Mouse (Mus musculus): ENCODE measurements around the gene Nanog. TPM values are rescaled to one million over a fixed set of nuclear protein-coding genes. Genes with fewer than 3 reads are reported as not detected.
"Not testable (repeated sequence)": the region's sequence is repeated elsewhere in the genome, so short reads cannot be mapped to it uniquely, and the experiment has no call there.

The Nanog gene
- not detected in 2 replicates for total RNA-seq (2017)

GRCm38 (mm10) chr6:122707036-122707800 lies at the start of gene Nanog:
Gene Nanog (plus strand): TSS chr6:122707489.
- ATAC-seq (replicated peaks; ENCODE audit: low read depth, poor library complexity, severe bottlenecking): no peak

- peak; percentile 30 for ATAC-seq (replicated peaks; ENCODE audit: low read depth, poor library complexity, severe bottlenecking)
These were observed 49.7 kb upstream of the Nanog start for GRCm38 (mm10) chr6:122657630-122658029.

- ATAC-seq (replicated peaks; ENCODE audit: low read depth, poor library complexity, severe bottlenecking): peak; percentile 67
These were observed 47.7 kb upstream of the Nanog start for GRCm38 (mm10) chr6:122659567-122659966.

DNA sequence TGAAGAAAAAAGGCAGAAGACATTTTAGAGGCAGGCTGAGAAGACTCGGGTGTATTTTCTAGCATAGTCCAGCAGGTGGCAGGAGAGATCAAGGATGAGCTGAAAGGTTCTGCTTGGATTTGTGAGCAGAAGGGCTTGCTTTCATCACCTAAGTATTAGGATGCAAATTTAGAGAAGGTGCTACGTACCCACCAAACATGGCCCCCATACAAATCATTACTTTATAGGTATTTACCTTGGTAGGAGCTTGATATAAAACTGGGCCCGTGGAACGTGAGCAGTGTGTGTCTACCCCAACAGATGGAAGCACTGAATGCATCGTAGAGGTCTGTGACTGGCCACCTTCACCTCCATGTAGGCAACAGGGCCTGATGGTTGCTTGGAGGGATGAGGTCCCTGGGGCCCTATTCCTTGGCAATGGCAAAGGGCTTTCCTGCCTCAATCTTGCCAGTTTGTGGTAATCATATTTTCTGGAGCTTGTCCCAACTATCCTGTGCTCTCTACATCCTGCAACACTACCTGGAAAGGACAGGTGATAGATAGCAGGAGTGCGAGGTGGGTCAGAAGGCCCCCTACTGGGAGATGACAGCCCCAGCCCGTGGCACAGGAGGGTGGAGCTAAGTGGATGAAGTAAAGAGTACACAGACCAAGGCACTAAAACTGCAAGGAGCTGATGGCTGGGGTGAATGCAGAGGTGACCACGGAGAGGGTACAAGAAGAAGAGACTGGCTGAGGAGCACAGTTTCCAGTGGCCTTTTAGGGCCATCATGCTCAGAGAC lies 46.5 kb upstream of the Nanog start:
- peak; percentile 67 for ATAC-seq (replicated peaks; ENCODE audit: low read depth, poor library complexity, severe bottlenecking)

DNA sequence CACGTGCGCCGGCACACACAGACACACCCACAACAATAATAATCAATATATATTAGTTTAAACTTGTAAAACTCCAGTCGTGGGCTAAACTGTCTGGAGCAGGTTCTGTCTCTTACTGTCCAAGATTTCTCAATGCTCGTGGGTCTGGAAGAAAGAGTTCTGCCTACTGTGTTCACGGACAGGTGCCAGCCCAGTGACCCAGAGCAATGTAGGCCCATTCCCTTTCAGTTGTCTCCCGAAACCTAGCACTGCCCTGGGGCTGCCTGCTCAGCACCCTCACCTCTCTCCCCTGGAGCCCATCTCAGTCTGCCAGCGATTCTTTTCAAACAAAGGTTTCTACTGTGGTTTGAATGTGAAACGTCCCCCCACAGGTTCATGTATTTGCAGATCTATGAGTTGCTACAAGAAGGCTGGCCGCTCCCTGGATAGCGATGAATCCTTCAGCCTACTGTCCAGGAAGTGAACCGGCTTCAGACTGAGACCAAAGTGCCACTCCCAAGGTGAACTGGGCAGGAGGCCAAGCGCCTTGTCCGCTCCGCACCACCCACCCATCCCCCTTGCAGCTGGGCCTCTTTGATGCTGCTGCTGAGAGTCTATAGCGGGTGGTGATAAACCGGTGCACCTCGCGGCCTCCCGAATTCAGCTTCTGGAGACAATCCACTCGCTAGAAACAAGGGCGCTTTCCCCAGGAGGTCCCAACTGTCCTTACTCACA lies 44.6 kb upstream of the Nanog start:
- ATAC-seq (replicated peaks; ENCODE audit: low read depth, poor library complexity, severe bottlenecking): no peak

DNA sequence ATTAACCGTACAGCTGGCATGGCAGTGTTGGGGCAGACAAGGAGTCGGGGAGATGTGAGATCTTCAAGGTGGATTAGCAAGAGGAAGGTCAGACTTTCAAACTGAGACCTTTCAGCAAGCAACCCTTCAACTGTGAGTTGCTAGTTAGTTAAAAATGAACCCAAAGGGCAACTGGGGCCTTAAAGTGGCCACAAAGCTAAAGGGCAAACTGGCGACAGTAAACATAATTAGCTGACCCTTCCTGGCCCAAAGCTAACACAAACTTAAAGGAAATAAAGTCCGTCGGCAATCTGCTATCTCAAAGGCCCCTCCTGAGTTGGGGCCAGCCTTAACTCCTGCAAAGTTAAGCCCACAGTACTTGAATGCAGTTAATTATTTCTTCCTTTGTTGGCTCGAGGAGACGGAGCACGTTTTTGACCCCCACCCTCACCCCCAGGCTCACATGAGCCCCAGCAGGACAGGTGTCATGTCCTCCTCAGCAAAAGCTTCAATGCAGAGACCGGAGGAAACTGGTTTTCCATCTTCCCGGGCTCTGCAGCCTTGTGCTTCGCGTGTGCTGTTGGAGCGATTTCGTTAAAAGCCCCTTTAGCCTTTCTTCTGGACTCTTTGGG lies 43.6 kb upstream of the Nanog start:
- ATAC-seq (replicated peaks; ENCODE audit: low read depth, poor library complexity, severe bottlenecking): no peak

DNA sequence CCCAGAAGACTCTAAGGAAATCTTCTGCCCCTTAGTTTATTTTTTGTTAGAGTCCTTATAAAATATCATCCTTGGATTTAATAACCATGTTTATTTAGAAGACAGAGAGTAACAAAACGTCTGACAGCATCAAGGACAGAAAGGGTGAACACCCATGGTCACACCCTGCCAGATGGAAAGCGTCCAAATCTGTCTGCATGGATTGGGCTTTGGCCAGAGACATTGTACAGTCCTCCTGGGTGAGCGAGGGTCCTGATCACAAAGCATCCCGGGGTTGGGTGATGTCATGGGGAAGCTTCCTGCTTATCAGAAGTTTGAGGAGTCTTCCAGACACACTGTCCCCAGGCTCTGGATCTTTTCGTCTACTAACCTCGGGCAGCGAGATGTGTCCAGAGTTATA lies 41.4 kb upstream of the Nanog start:
- no peak for ATAC-seq (replicated peaks; ENCODE audit: low read depth, poor library complexity, severe bottlenecking)

- no peak for ATAC-seq (replicated peaks; ENCODE audit: low read depth, poor library complexity, severe bottlenecking)
These were observed 39.6 kb upstream of the Nanog start for GRCm38 (mm10) chr6:122667715-122668114.

DNA sequence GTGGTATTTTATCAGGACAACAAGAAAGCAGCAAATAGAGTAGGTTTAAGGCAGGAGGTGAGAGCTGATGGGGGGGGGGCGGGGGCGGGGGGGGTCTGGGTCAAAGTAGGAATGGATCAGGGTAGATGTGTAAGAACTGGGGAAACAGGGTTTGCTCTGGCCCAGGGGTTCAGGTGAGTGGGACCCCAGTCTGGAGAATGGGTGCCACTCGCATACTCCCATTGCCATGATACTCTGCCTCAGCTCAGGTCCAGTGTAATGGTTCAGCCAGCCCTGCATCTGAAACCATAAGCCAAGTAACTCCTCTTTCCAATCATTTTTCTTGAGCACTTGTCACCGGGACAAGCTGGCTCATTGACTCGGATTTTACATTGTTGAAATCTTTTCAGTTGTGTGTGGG lies 38.5 kb upstream of the Nanog start:
- ATAC-seq (replicated peaks; ENCODE audit: low read depth, poor library complexity, severe bottlenecking): no peak

DNA sequence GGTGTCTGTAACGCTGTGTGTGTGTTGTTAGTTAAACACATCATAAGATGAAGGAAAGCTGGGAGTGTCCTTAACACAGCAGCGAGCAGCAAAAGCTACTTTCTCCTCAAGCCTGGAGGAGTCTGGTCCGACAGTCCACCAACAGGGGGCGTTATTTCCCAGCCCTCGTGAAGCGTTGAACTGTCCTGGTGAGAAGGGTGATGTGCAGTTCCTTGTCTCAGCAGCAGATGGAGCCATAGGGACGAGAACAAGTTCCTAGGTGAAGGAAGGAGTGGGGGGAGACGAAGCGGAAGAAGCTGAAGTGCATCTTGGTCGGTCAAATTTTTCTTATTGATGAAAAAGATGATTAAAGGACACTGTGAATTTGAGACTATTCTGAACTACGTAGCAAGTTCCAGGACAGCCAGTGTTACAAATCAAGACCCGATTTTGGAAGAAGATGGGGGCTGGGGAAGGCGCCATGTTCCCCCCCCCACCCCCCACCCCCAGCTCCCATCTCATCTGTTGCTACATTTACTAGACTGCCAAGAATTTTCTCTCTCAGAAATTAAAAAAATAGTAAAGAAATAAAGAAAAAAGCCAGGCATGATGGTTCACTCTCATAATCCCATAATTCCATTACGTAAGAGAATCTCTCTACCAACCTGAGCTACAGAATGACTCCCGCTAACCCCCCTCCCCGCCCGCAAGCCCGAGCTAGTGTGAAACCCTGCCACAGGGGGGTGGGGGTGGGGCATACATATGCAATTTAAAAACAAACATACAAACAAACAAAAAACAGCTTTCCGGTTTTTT lies 37.7 kb upstream of the Nanog start:
- peak; percentile 99 for ATAC-seq (replicated peaks; ENCODE audit: low read depth, poor library complexity, severe bottlenecking)

- ATAC-seq (replicated peaks; ENCODE audit: low read depth, poor library complexity, severe bottlenecking): no peak
These were observed 37.1 kb upstream of the Nanog start for GRCm38 (mm10) chr6:122670201-122670551.

DNA sequence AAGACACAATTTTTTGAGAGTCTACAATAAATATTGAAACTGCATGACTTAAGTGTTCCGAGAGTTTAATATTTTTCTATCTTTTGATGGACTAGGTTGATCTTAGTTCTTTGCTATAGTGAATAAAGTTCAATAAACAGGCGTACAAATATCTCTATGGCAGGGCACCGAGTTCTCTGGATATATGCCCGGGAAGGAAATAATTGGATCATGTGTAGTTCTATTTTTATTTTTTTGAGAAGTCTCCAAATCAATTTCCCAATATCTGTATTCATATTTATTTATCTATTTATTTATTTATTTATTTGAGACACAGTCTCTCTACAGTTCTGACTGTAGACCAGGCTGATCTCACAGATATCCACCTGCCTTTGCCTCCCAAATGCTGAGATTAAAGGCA lies 36.4 kb upstream of the Nanog start:
- ATAC-seq (replicated peaks; ENCODE audit: low read depth, poor library complexity, severe bottlenecking): no peak

DNA sequence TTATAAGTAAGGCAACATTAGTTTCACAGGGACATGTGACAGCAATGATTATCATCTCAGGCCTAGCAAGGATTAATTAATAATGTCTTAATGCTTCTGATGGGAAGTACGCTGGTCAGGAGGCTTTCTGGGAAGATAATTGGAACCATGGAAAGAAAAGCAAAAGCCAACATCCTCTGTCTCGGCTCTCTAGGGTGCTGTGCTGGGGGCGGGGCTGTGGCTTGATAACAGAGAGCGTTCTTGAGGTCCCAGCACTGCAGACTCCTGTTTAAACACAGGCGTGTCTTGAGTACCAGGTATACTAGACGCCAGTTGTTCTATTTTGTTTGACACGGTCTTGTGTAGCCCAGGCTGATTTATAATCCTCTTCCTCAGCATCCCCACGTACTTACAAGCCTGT lies 34.5 kb upstream of the Nanog start:
- no peak for ATAC-seq (replicated peaks; ENCODE audit: low read depth, poor library complexity, severe bottlenecking)

GRCm38 (mm10) chr6:122682646-122683045 lies 24.6 kb upstream of the Nanog start:
- no peak for ATAC-seq (replicated peaks; ENCODE audit: low read depth, poor library complexity, severe bottlenecking)

- no peak for ATAC-seq (replicated peaks; ENCODE audit: low read depth, poor library complexity, severe bottlenecking)
These were observed 20.6 kb upstream of the Nanog start for GRCm38 (mm10) chr6:122686709-122687108.

GRCm38 (mm10) chr6:122689411-122690055 lies 17.8 kb upstream of the Nanog start:
- no peak for ATAC-seq (replicated peaks; ENCODE audit: low read depth, poor library complexity, severe bottlenecking)

GRCm38 (mm10) chr6:122690082-122690481 lies 17.2 kb upstream of the Nanog start:
- no peak for ATAC-seq (replicated peaks; ENCODE audit: low read depth, poor library complexity, severe bottlenecking)

- no peak for ATAC-seq (replicated peaks; ENCODE audit: low read depth, poor library complexity, severe bottlenecking)
These were observed 11.9 kb upstream of the Nanog start for GRCm38 (mm10) chr6:122695398-122695797.

DNA sequence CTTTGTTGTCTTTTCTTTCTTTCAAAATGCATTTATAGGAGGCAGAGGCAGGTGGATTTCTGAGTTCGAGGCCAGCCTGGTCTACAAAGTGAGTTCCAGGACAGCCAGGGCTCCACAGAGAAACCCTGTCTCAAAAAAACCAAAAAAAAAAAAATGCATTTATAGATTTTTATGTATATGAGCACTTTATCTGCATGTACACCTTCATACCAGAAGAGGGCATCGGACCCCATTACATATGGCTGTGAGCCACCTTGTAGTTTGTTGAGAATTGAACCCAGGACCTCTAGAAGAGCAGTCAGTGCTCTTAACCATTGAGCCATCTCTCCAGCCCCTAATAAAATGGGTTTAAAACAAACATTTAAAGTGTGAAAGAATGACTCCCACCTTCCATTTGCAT lies 7.7 kb upstream of the Nanog start:
- not testable (repeated sequence) for ATAC-seq (replicated peaks; ENCODE audit: low read depth, poor library complexity, severe bottlenecking)

Measured in common myeloid progenitor, adult 5-6 weeks (primary cell).